Mouse (Mus musculus) liver, postnatal 0 days (tissue): ENCODE results near the gene Tmem141.

Source experiments
- CTCF ChIP-seq: sonication (generic); IDR thresholded peaks from 2 replicates; pipeline ENCODE4 v1.5.1; 2016; ENCODE audit warnings: antibody characterized with exemption, low read depth
- EP300 ChIP-seq: IDR thresholded peaks from 2 replicates; pipeline ENCODE4 v1.6.1; 2016; ENCODE audit warnings: antibody characterized with exemption, low read depth, mild to moderate bottlenecking

DNA sequence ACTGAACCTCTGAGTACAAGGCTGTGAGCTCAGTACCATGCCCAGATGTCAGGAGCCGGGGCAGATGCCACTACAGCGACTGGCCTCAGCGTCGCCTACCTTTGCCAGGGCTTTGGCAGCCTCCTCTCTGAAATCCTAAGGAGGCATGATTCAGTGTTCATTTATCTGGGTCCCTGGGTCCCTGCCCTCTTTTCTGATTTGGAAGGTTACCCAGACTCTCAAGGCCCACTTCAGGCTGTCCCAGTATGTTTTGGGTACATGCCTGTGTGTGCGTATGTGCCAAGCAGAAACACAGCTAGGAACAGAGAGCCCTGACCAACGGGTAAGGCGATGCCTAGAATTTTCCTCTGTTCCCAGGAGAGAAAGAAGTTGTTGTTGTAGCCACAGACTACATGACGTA lies 38.5 kb upstream of the Tmem141 start:
- TF ChIP-seq CTCF = no peak
- TF ChIP-seq EP300 = no peak
